Mouse (Mus musculus) gastrocnemius, adult 2 months (tissue): Measurements from ENCODE around the gene Trappc11. TPM values are rescaled to one million over a fixed set of nuclear protein-coding genes. Genes with fewer than 3 reads are reported as not detected.
"Not testable (repeated sequence)": the region's sequence is repeated elsewhere in the genome, so short reads cannot be mapped to it uniquely, and the experiment has no call there.

Experiments
- DNase-seq: peaks from one replicate; pipeline ENCODE4 v3.0.0; 2022
- H3K27ac ChIP-seq: fragments of 200-600 bp; 2 replicates; pipeline ENCODE4 v1.8.1; 2022; ENCODE audit warnings: mild to moderate bottlenecking
- H3K4me3 ChIP-seq: fragments of 200-600 bp; 2 replicates; pipeline ENCODE4 v1.8.1; 2022; ENCODE audit warnings: mild to moderate bottlenecking, moderate library complexity
- CTCF ChIP-seq: fragments of 200-600 bp; IDR thresholded peaks from 2 replicates; pipeline ENCODE4 v1.8.1; 2022; ENCODE audit warnings: antibody characterized with exemption, mild to moderate bottlenecking, moderate library complexity
- intact Hi-C: fragments of 180-260 bp; cut with DNase I; formaldehyde crosslinking; loops from one replicate; pipeline ENCODE4 v1.15.1; 2025
- total RNA-seq, 2 experiments: library from RNA; stranded (reverse); gene quantifications; 2 replicates each; pipeline ENCODE4 v1.2.3; 2021

Gene Trappc11
- total RNA-seq, 2 experiments from 2014 or later: 17.5 to 19.1 TPM

GRCm38 (mm10) chr8:47459216-47459749 is 74.0 kb downstream of the Trappc11 start:
- intact Hi-C loops: no loop called here
- Histone ChIP-seq H3K27ac (no peak overlapping the region), H3K4me3 (no peak overlapping the region)
- TF ChIP-seq CTCF: no peak
- DNase-seq: no peak

- Histone ChIP-seq H3K27ac (no peak overlapping the region), H3K4me3 (no peak overlapping the region)
- no peak for DNase-seq
- intact Hi-C loops: no loop called here
- no peak for TF ChIP-seq CTCF
Observed at GRCm38 (mm10) chr8:47458591-47458990, 74.7 kb downstream of the Trappc11 start.

GRCm38 (mm10) chr8:47449211-47449610 is 84.1 kb downstream of the Trappc11 start:
- intact Hi-C loops: not testable (repeated sequence)

GRCm38 (mm10) chr8:47446312-47447046 is 86.8 kb downstream of the Trappc11 start, which contains the start of gene Stox2:
Stox2 (minus strand) TSS chr8:47446362.
- no peak for TF ChIP-seq CTCF
- DNase-seq: no peak
- no peak within 1 kb of the TSS for H3K27ac ChIP-seq
- no peak within 1 kb of the TSS for H3K4me3 ChIP-seq
- intact Hi-C loops: no loop called here

More at GRCm38 (mm10) chr8:47449211-47449610, 84.1 kb downstream of the Trappc11 start:
- H3K4me3 ChIP-seq, DNase-seq, H3K27ac ChIP-seq: not testable (repeated sequence)

Other genes with a start within 250 kb of the Trappc11 start
- 1 to 10 TPM; 7.3 to 9.5 TPM for gene Stox2, start 87.1 kb downstream of the Trappc11 start, total RNA-seq
- gene Rwdd4a, start 194 bp upstream of the Trappc11 start, total RNA-seq: 10 to 100 TPM; 28.7 to 36.7 TPM
- gene Ing2, start 142.1 kb upstream of the Trappc11 start, total RNA-seq: 10 to 100 TPM; 14.0 to 18.0 TPM
- gene Cdkn2aip, start 180.5 kb upstream of the Trappc11 start, total RNA-seq: 1 to 10 TPM; 5.0 to 5.2 TPM